In the genomic region with DNA sequence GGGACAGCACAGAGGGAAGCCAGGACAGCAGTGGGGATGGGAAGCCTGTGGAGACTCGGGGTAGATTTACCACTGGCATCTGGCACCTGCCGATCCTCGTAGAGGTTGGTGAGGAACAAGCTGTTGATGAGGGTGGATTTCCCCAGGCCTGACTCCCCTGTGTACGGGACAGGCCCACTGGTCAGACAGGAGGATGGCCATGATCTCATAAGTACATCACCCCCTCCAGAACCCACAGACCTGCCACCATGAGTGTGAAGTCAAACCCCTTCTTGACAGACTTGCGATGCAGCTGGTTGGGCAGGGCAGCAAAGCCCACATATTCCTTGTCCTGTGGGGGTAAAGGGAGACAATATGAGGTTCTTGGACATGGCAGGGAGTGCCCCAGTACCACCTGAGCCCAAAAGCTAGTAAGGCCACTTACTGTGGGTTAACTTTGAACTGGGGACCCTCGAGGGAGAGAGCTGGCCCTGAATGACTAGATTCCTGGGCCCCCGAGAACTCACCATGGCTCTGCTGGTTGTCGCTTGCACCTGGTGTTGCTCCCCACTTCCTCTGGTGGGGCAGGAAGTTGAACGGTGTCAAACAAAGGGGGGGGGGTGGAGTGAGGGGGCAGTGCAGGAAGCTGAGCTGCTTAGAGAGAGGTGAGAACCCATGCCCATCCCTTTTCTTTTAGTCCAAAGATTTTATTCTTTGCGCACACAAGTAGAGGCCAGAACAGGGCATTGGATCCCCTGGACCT, we compare ENCODE assay signal across 11 mouse cellular contexts. TPM values are rescaled to one million over a fixed set of nuclear protein-coding genes. Genes with fewer than 3 reads are reported as not detected.
DNase-seq lines count a peak whose midpoint lies in the region; ATAC-seq and TF ChIP-seq lines count a peak whose summit lies in the region.
"Had no signal": no experiment of that assay in that cellular context is flagged by ENCODE, and none has a peak within 500 bp of the region (broad histone marks: within the 10 kb centered on the region; RNA-seq: fewer than 3 reads in every experiment).

No protein-coding gene starts in this region.

- peak; percentile 54 for DNase-seq in midbrain, embryonic 11.5 days (ENCODE audit: low spot score, missing footprints)
- peak; percentile 79 to 86 for DNase-seq in thymus, postnatal 36 days
- DNase-seq in lung, postnatal 0 days (ENCODE audit: low spot score): no peak
- DNase-seq in midbrain, postnatal 0 days (ENCODE audit: low spot score): no peak
- DNase-seq: cerebellum, adult 11 months; left cerebral cortex, postnatal 4 days had no signal

- no peaks in the 10 kb centered on the region for H3K9me3 ChIP-seq in midbrain, embryonic 11.5 days (ENCODE audit: control insufficient read depth, low read length)
- H3K9me3 ChIP-seq in midbrain, embryonic 15.5 days: no peaks in the 10 kb centered on the region
- H3K9me3 ChIP-seq in forebrain, embryonic 16.5 days (ENCODE audit: control insufficient read depth, low read length): no peaks in the 10 kb centered on the region
- no peaks in the 10 kb centered on the region for H3K9me3 ChIP-seq in lung, postnatal 0 days (ENCODE audit: low read length)
- H3K9me3 ChIP-seq in midbrain, postnatal 0 days (ENCODE audit: low read length): no peaks in the 10 kb centered on the region
- H3K9me3 ChIP-seq: midbrain, embryonic 12.5 days had no signal

- H3K9ac ChIP-seq in midbrain, embryonic 11.5 days (ENCODE audit: low read length): no peak overlapping the region
- no peak overlapping the region for H3K9ac ChIP-seq in midbrain, embryonic 15.5 days
- no peak overlapping the region for H3K9ac ChIP-seq in forebrain, embryonic 16.5 days (replicated peaks; ENCODE audit: low read depth, low read length)
- H3K9ac ChIP-seq in lung, postnatal 0 days (replicated peaks; ENCODE audit: low read depth): no peak overlapping the region
- H3K9ac ChIP-seq in midbrain, postnatal 0 days (replicated peaks; ENCODE audit: low read length, poor library complexity, severe bottlenecking): no peak overlapping the region
- H3K9ac ChIP-seq: midbrain, embryonic 12.5 days had no signal

- peaks cover 4% of the 10 kb centered on the region; the same call in 1 of the 2 replicates for H3K4me1 ChIP-seq in midbrain, embryonic 11.5 days (ENCODE audit: control insufficient read depth, insufficient read depth, low read length)
- peaks cover 7% of the 10 kb centered on the region; the same call in 1 of the 2 replicates for H3K4me1 ChIP-seq in midbrain, embryonic 15.5 days
- peaks cover 13% of the 10 kb centered on the region for H3K4me1 ChIP-seq in bone marrow, adult 2 months (ENCODE audit: control insufficient read depth, insufficient read depth, low read length)
- peaks cover 5% of the 10 kb centered on the region for H3K4me1 ChIP-seq in forebrain, embryonic 16.5 days (replicated peaks; ENCODE audit: control insufficient read depth, insufficient read depth, low read length)
- H3K4me1 ChIP-seq in lung, postnatal 0 days (ENCODE audit: insufficient read depth, low read depth, low read length): peaks cover 4% of the 10 kb centered on the region; the same call in 1 of the 2 replicates
- H3K4me1 ChIP-seq in midbrain, postnatal 0 days (ENCODE audit: insufficient read depth, low read length): no peaks in the 10 kb centered on the region
- H3K4me1 ChIP-seq: midbrain, embryonic 12.5 days had no signal

- TF ChIP-seq CTCF in bone marrow, adult 2 months (IDR thresholded peaks at IDR 0.05; ENCODE audit: control insufficient read depth, insufficient read depth, low read length): no peak
- TF ChIP-seq CTCF in lung, postnatal 0 days (IDR thresholded peaks at IDR 0.05): no peak
- TF ChIP-seq CTCF in midbrain, postnatal 0 days (IDR thresholded peaks at IDR 0.05): no peak

- peaks cover 14% of the 10 kb centered on the region; the same call in 1 of the 2 replicates for H3K27me3 ChIP-seq in midbrain, embryonic 11.5 days (ENCODE audit: control insufficient read depth, insufficient read depth, low read length)
- H3K27me3 ChIP-seq in midbrain, embryonic 15.5 days (replicated peaks): 0 out of 2 replicates have a peak, but pooled peaks cover 4% of the 10 kb centered on the region
- no peaks in the 10 kb centered on the region for H3K27me3 ChIP-seq in forebrain, embryonic 16.5 days (replicated peaks; ENCODE audit: control insufficient read depth, insufficient read depth, low read length)
- no peaks in the 10 kb centered on the region for H3K27me3 ChIP-seq in lung, postnatal 0 days (replicated peaks; ENCODE audit: insufficient read depth, low read length)
- H3K27me3 ChIP-seq in midbrain, postnatal 0 days (ENCODE audit: insufficient read depth, low read length): no peaks in the 10 kb centered on the region

- no peaks in the 10 kb centered on the region for H3K36me3 ChIP-seq in midbrain, embryonic 11.5 days (ENCODE audit: control insufficient read depth, insufficient read depth, low read length)
- no peaks in the 10 kb centered on the region for H3K36me3 ChIP-seq in midbrain, embryonic 15.5 days (replicated peaks)
- no peaks in the 10 kb centered on the region for H3K36me3 ChIP-seq in forebrain, embryonic 16.5 days (ENCODE audit: control insufficient read depth, insufficient read depth)
- no peaks in the 10 kb centered on the region for H3K36me3 ChIP-seq in lung, postnatal 0 days (ENCODE audit: insufficient read depth, low read length)
- H3K36me3 ChIP-seq in midbrain, postnatal 0 days (ENCODE audit: insufficient read depth, low read length): no peaks in the 10 kb centered on the region
- H3K36me3 ChIP-seq: midbrain, embryonic 12.5 days had no signal

- no peak overlapping the region for H3K4me3 ChIP-seq in midbrain, embryonic 11.5 days (ENCODE audit: low read depth, low read length)
- no peak overlapping the region for H3K4me3 ChIP-seq in midbrain, embryonic 15.5 days
- H3K4me3 ChIP-seq in bone marrow, adult 2 months (replicated peaks; ENCODE audit: control insufficient read depth, low read depth, low read length): peak overlapping the region; percentile 68
- H3K4me3 ChIP-seq in forebrain, embryonic 16.5 days (replicated peaks; ENCODE audit: low read length): no peak overlapping the region
- H3K4me3 ChIP-seq in lung, postnatal 0 days (ENCODE audit: low read depth, low read length): no peak overlapping the region
- H3K4me3 ChIP-seq in midbrain, postnatal 0 days (ENCODE audit: low read depth, low read length): no peak overlapping the region
- H3K4me3 ChIP-seq: midbrain, embryonic 12.5 days had no signal

- no peak for TF ChIP-seq POLR2A in bone marrow, adult 2 months (IDR thresholded peaks at IDR 0.05; ENCODE audit: borderline replicate concordance, control insufficient read depth, low read depth, low read length)

- ATAC-seq in midbrain, embryonic 11.5 days (ENCODE audit: low FRiP score): no peak
- no peak for ATAC-seq in midbrain, embryonic 15.5 days (replicated peaks)
- 0 out of 2 replicates have a peak, but pooled peaks have one; percentile 19 for ATAC-seq in monocyte, adult 5-6 weeks (replicated peaks; ENCODE audit: insufficient number of reproducible peaks, low FRiP score, low TSS enrichment, poor library complexity, severe bottlenecking)
- ATAC-seq in forebrain, embryonic 16.5 days: no peak
- ATAC-seq in lung, postnatal 0 days: no peak
- no peak for ATAC-seq in midbrain, postnatal 0 days (ENCODE audit: low FRiP score)

- TF ChIP-seq EP300 in lung, postnatal 0 days (IDR thresholded peaks at IDR 0.05): no peak

- WGBS in midbrain, embryonic 11.5 days: 84% methylated on average over 10 of the region's 10 CpGs
- 82% methylated on average over 10 of the region's 10 CpGs for WGBS in midbrain, embryonic 15.5 days
- 6% methylated on average over 10 of the region's 10 CpGs for WGBS in bone marrow, adult 2 months
- WGBS in forebrain, embryonic 16.5 days: 85% methylated on average over 10 of the region's 10 CpGs
- 45% methylated on average over 10 of the region's 10 CpGs for WGBS in lung, postnatal 0 days
- WGBS in midbrain, postnatal 0 days: 80% methylated on average over 10 of the region's 10 CpGs

- no peak overlapping the region for H3K27ac ChIP-seq in midbrain, embryonic 11.5 days (ENCODE audit: low read depth, low read length)
- H3K27ac ChIP-seq in midbrain, embryonic 15.5 days: no peak overlapping the region
- peak overlapping the region; percentile 89 for H3K27ac ChIP-seq in bone marrow, adult 2 months (ENCODE audit: control insufficient read depth, insufficient read depth, low read depth, low read length, poor library complexity)
- H3K27ac ChIP-seq in forebrain, embryonic 16.5 days (ENCODE audit: low read length): no peak overlapping the region
- H3K27ac ChIP-seq in lung, postnatal 0 days (ENCODE audit: low read length): no peak overlapping the region
- no peak overlapping the region for H3K27ac ChIP-seq in midbrain, postnatal 0 days (ENCODE audit: low read depth, low read length)
- H3K27ac ChIP-seq: midbrain, embryonic 12.5 days had no signal

- H3K4me2 ChIP-seq in midbrain, embryonic 11.5 days: no peak overlapping the region
- no peak overlapping the region for H3K4me2 ChIP-seq in midbrain, embryonic 15.5 days
- H3K4me2 ChIP-seq in forebrain, embryonic 16.5 days (ENCODE audit: low read length): no peak overlapping the region
- no peak overlapping the region for H3K4me2 ChIP-seq in lung, postnatal 0 days (replicated peaks; ENCODE audit: low read depth, low read length)
- no peak overlapping the region for H3K4me2 ChIP-seq in midbrain, postnatal 0 days (ENCODE audit: low read depth, low read length, poor library complexity, severe bottlenecking)
- H3K4me2 ChIP-seq: midbrain, embryonic 12.5 days had no signal

RNA-seq across cellular contexts. Expression of a gene that starts 9.4 kb away (rescaled TPM):
- polyA plus RNA-seq in midbrain, embryonic 11.5 days (2014; fragmentation: Nextera tagmentation; extraction: Ambion mirVana): 11.7 and 13.2 TPM in 2 replicates
- 3.9 and 5.0 TPM in 2 replicates for polyA plus RNA-seq in midbrain, embryonic 15.5 days (2015; fragmentation: Nextera tagmentation; extraction: Ambion mirVana)
- polyA plus RNA-seq in bone marrow, adult 2 months (2011; ENCODE audit: insufficient read depth, insufficient read length, low replicate concordance, missing spikeins): 32.2 and 126 TPM in 2 replicates
- 8.7 to 33.8 TPM (median 15.4 TPM) in 3 replicates for total RNA-seq in monocyte, adult 5-6 weeks (2017)
- polyA plus RNA-seq in forebrain, embryonic 16.5 days (2015; fragmentation: Nextera tagmentation; extraction: Ambion mirVana): 4.1 and 8.3 TPM in 2 replicates
- polyA plus RNA-seq in lung, postnatal 0 days (2015; fragmentation: Nextera tagmentation; extraction: Ambion mirVana): 6.4 and 8.0 TPM in 2 replicates
- 0.90 and 1.4 TPM in 2 replicates for total RNA-seq in midbrain, postnatal 0 days (2014; rRNA removed)
- 1.5 and 2.2 TPM in 2 replicates for polyA plus RNA-seq in midbrain, postnatal 0 days (2015; fragmentation: Nextera tagmentation; extraction: Ambion mirVana)

RNA-seq across cellular contexts. Expression of a gene that starts 9.8 kb away (rescaled TPM):
- polyA plus RNA-seq in midbrain, embryonic 11.5 days (2014; fragmentation: Nextera tagmentation; extraction: Ambion mirVana): 16.9 and 19.3 TPM in 2 replicates
- 39.6 and 44.8 TPM in 2 replicates for polyA plus RNA-seq in midbrain, embryonic 15.5 days (2015; fragmentation: Nextera tagmentation; extraction: Ambion mirVana)
- polyA plus RNA-seq in bone marrow, adult 2 months (2011; ENCODE audit: insufficient read depth, insufficient read length, low replicate concordance, missing spikeins): 53.6 and 84.9 TPM in 2 replicates
- 52.5 to 106 TPM (median 85.1 TPM) in 3 replicates for total RNA-seq in monocyte, adult 5-6 weeks (2017)
- polyA plus RNA-seq in forebrain, embryonic 16.5 days (2015; fragmentation: Nextera tagmentation; extraction: Ambion mirVana): 24.9 and 31.0 TPM in 2 replicates
- polyA plus RNA-seq in lung, postnatal 0 days (2015; fragmentation: Nextera tagmentation; extraction: Ambion mirVana): 14.4 and 15.0 TPM in 2 replicates
- 70.2 and 72.3 TPM in 2 replicates for total RNA-seq in midbrain, postnatal 0 days (2014; rRNA removed)
- polyA plus RNA-seq in midbrain, postnatal 0 days (2015; fragmentation: Nextera tagmentation; extraction: Ambion mirVana): 24.5 and 28.7 TPM in 2 replicates

RNA-seq across cellular contexts. Expression of a gene that starts 14.8 kb away (rescaled TPM):
- 30.3 and 32.4 TPM in 2 replicates for polyA plus RNA-seq in midbrain, embryonic 11.5 days (2014; fragmentation: Nextera tagmentation; extraction: Ambion mirVana)
- 63.7 and 64.1 TPM in 2 replicates for polyA plus RNA-seq in midbrain, embryonic 15.5 days (2015; fragmentation: Nextera tagmentation; extraction: Ambion mirVana)
- polyA plus RNA-seq in bone marrow, adult 2 months (2011; ENCODE audit: insufficient read depth, insufficient read length, low replicate concordance, missing spikeins): 2.6 and 6.6 TPM in 2 replicates
- total RNA-seq in monocyte, adult 5-6 weeks (2017): 3.9 to 9.8 TPM (median 5.7 TPM) in 3 replicates
- 66.1 and 69.3 TPM in 2 replicates for polyA plus RNA-seq in forebrain, embryonic 16.5 days (2015; fragmentation: Nextera tagmentation; extraction: Ambion mirVana)
- 15.5 and 15.7 TPM in 2 replicates for polyA plus RNA-seq in lung, postnatal 0 days (2015; fragmentation: Nextera tagmentation; extraction: Ambion mirVana)
- total RNA-seq in midbrain, postnatal 0 days (2014; rRNA removed): 37.4 and 39.6 TPM in 2 replicates
- 32.3 TPM in 2 replicates for polyA plus RNA-seq in midbrain, postnatal 0 days (2015; fragmentation: Nextera tagmentation; extraction: Ambion mirVana)

RNA-seq across cellular contexts. Expression of a gene that starts 14.9 kb away (rescaled TPM):
- 24.6 and 29.8 TPM in 2 replicates for polyA plus RNA-seq in midbrain, embryonic 11.5 days (2014; fragmentation: Nextera tagmentation; extraction: Ambion mirVana)
- polyA plus RNA-seq in midbrain, embryonic 15.5 days (2015; fragmentation: Nextera tagmentation; extraction: Ambion mirVana): 17.0 and 18.2 TPM in 2 replicates
- 76.8 and 153 TPM in 2 replicates for polyA plus RNA-seq in bone marrow, adult 2 months (2011; ENCODE audit: insufficient read depth, insufficient read length, low replicate concordance, missing spikeins)
- 117 to 359 TPM (median 130 TPM) in 3 replicates for total RNA-seq in monocyte, adult 5-6 weeks (2017)
- 18.8 and 26.5 TPM in 2 replicates for polyA plus RNA-seq in forebrain, embryonic 16.5 days (2015; fragmentation: Nextera tagmentation; extraction: Ambion mirVana)
- polyA plus RNA-seq in lung, postnatal 0 days (2015; fragmentation: Nextera tagmentation; extraction: Ambion mirVana): 13.0 TPM in 2 replicates
- total RNA-seq in midbrain, postnatal 0 days (2014; rRNA removed): 0.22 and 3.7 TPM in 2 replicates
- polyA plus RNA-seq in midbrain, postnatal 0 days (2015; fragmentation: Nextera tagmentation; extraction: Ambion mirVana): 4.2 and 5.3 TPM in 2 replicates

RNA-seq across cellular contexts. Expression of a gene that starts 22.2 kb away (rescaled TPM):
- polyA plus RNA-seq in midbrain, embryonic 11.5 days (2014; fragmentation: Nextera tagmentation; extraction: Ambion mirVana): 85.3 and 88.0 TPM in 2 replicates
- polyA plus RNA-seq in midbrain, embryonic 15.5 days (2015; fragmentation: Nextera tagmentation; extraction: Ambion mirVana): 82.1 and 82.6 TPM in 2 replicates
- polyA plus RNA-seq in bone marrow, adult 2 months (2011; ENCODE audit: insufficient read depth, insufficient read length, low replicate concordance, missing spikeins): 46.6 and 64.1 TPM in 2 replicates
- total RNA-seq in monocyte, adult 5-6 weeks (2017): 48.7 to 89.2 TPM (median 59.8 TPM) in 3 replicates
- 88.2 and 91.0 TPM in 2 replicates for polyA plus RNA-seq in forebrain, embryonic 16.5 days (2015; fragmentation: Nextera tagmentation; extraction: Ambion mirVana)
- polyA plus RNA-seq in lung, postnatal 0 days (2015; fragmentation: Nextera tagmentation; extraction: Ambion mirVana): 28.4 and 29.6 TPM in 2 replicates
- total RNA-seq in midbrain, postnatal 0 days (2014; rRNA removed): 85.7 and 103 TPM in 2 replicates
- 62.6 and 64.8 TPM in 2 replicates for polyA plus RNA-seq in midbrain, postnatal 0 days (2015; fragmentation: Nextera tagmentation; extraction: Ambion mirVana)

Comparison
In these comparisons a context has a peak if more than half of its experiments do, and no peak if none do; other contexts are left out.
1. DNase-seq: peak in midbrain, embryonic 11.5 days (single experiment) and thymus, postnatal 36 days (2 of 2); none in lung, postnatal 0 days (single experiment) and midbrain, postnatal 0 days (single experiment).